Mouse (Mus musculus): Measurements from ENCODE around the gene Atp6v1d.

Atp6v1d gene

GRCm38 (mm10) chr12:78794236-78794635 lies 67.2 kb downstream of the Atp6v1d start:
- no peak for DNase-seq (ENCODE audit: low read depth)

GRCm38 (mm10) chr12:78790791-78791190 lies 70.6 kb downstream of the Atp6v1d start:
- DNase-seq (ENCODE audit: low read depth): no peak
